Mouse (Mus musculus) heart, postnatal 0 days (tissue): Measurements from ENCODE around the gene Slc16a5.

ENCODE experiments used
- CTCF ChIP-seq: IDR thresholded peaks from 2 replicates; pipeline ENCODE4 v1.5.1; 2016; ENCODE audit warnings: antibody characterized with exemption, control low read depth, low read depth
- EP300 ChIP-seq: IDR thresholded peaks from 2 replicates; pipeline ENCODE4 v1.6.1; 2016; ENCODE audit warnings: antibody characterized with exemption, low read depth

- TF ChIP-seq CTCF: no peak
- no peak for TF ChIP-seq EP300
These were observed 60.4 kb downstream of the Slc16a5 start for GRCm38 (mm10) chr11:115522703-115523102.
